Mouse (Mus musculus): ENCODE measurements around the gene Rnf44. TPM values are rescaled to one million over a fixed set of nuclear protein-coding genes. Genes with fewer than 3 reads are reported as not detected.

Rnf44 gene
- polyA plus RNA-seq, 1 experiment from 2014 or later: 115 TPM

GRCm38 (mm10) chr13:54702507-54702906, 8.8 kb upstream of the Rnf44 start:
- peaks cover 12% of the 10 kb centered on the region for H3K27me3 ChIP-seq
- no peak for DNase-seq (ENCODE audit: low read depth, low spot score)
- in situ Hi-C loops (cut with MboI; ENCODE audit: low pct_unique_long_range_greater_than_20kb): no loop called here
- ATAC-seq: no peak
- CTCF ChIA-PET: no interaction called here
- no peak for TF ChIP-seq CTCF (IDR thresholded peaks at IDR 0.05)
- POLR2A ChIA-PET: no interaction called here

GRCm38 (mm10) chr13:54701243-54701642, 7.5 kb upstream of the Rnf44 start, which contains the start of gene Cdhr2:
TSS of gene Cdhr2 (plus strand) at chr13:54701461.
- TF ChIP-seq CTCF (IDR thresholded peaks at IDR 0.05): no peak
- ChIA-PET CTCF (interaction anchor here (1.1 kb wide), 1 partner anchor 16 kb away, joined by 3 read pairs; no protein-coding TSS in a partner anchor), POLR2A (no interaction called here)
- ATAC-seq (peak; percentile 42), DNase-seq (ENCODE audit: low read depth, low spot score) (no peak)
- in situ Hi-C loops (cut with MboI; ENCODE audit: low pct_unique_long_range_greater_than_20kb): no loop called here
- H3K27me3 ChIP-seq: peaks cover 11% of the 10 kb centered on the region

- TF ChIP-seq CTCF (IDR thresholded peaks at IDR 0.05): no peak
- DNase-seq (ENCODE audit: low read depth, low spot score) (no peak), ATAC-seq (no peak)
- in situ Hi-C loops (cut with MboI; ENCODE audit: low pct_unique_long_range_greater_than_20kb): no loop called here
- CTCF ChIA-PET: no interaction called here
- H3K27me3 ChIP-seq: no peaks in the 10 kb centered on the region
- POLR2A ChIA-PET: no interaction called here
Measured at GRCm38 (mm10) chr13:54695479-54696230, 1.9 kb upstream of the Rnf44 start.

- peak; percentile 41 for ATAC-seq
- no peak for DNase-seq (ENCODE audit: low read depth, low spot score)
- no peaks in the 10 kb centered on the region for H3K27me3 ChIP-seq
- no peak for TF ChIP-seq CTCF (IDR thresholded peaks at IDR 0.05)
- POLR2A ChIA-PET: no interaction called here
- in situ Hi-C loops (cut with MboI; ENCODE audit: low pct_unique_long_range_greater_than_20kb): no loop called here
- CTCF ChIA-PET: no interaction called here
Measured at GRCm38 (mm10) chr13:54694348-54695060, 797 bp upstream of the Rnf44 start.

GRCm38 (mm10) chr13:54692711-54693557, 773 bp downstream of the Rnf44 start:
- POLR2A ChIA-PET: interaction anchor here (0.6 kb wide), 1 partner anchor 497 kb away, joined by 3 read pairs; no protein-coding TSS in a partner anchor

GRCm38 (mm10) chr13:54691737-54692136, 2.0 kb downstream of the Rnf44 start:
- ChIA-PET POLR2A (no interaction called here), CTCF (no interaction called here)
- DNase-seq (ENCODE audit: low read depth, low spot score) (no peak), ATAC-seq (no peak)
- in situ Hi-C loops (cut with MboI; ENCODE audit: low pct_unique_long_range_greater_than_20kb): no loop called here
- H3K27me3 ChIP-seq: no peaks in the 10 kb centered on the region
- TF ChIP-seq CTCF (IDR thresholded peaks at IDR 0.05): no peak

More at GRCm38 (mm10) chr13:54692711-54693557, 773 bp downstream of the Rnf44 start:
- DNase-seq (ENCODE audit: low read depth, low spot score): no peak
- H3K27me3 ChIP-seq: no peaks in the 10 kb centered on the region
- in situ Hi-C loops (cut with MboI; ENCODE audit: low pct_unique_long_range_greater_than_20kb): no loop called here
- TF ChIP-seq CTCF (IDR thresholded peaks at IDR 0.05): no peak
- CTCF ChIA-PET: no interaction called here
- no peak for ATAC-seq

GRCm38 (mm10) chr13:54690151-54690740, 3.5 kb downstream of the Rnf44 start:
- TF ChIP-seq CTCF (IDR thresholded peaks at IDR 0.05): no peak
- in situ Hi-C loops (cut with MboI; ENCODE audit: low pct_unique_long_range_greater_than_20kb): no loop called here
- no peak for DNase-seq (ENCODE audit: low read depth, low spot score)
- CTCF ChIA-PET: no interaction called here
- POLR2A ChIA-PET: no interaction called here
- no peak for ATAC-seq
- H3K27me3 ChIP-seq: no peaks in the 10 kb centered on the region

- in situ Hi-C loops (cut with MboI; ENCODE audit: low pct_unique_long_range_greater_than_20kb): loop anchor here (10.0 kb wide), 1 partner anchor 113 kb away; the partner anchor contains the start of gene Arl10
- CTCF ChIA-PET: no interaction called here
- peak; percentile 84 for DNase-seq (ENCODE audit: low read depth, low spot score)
- peak; percentile 86 for ATAC-seq
- TF ChIP-seq CTCF (IDR thresholded peaks at IDR 0.05): no peak
- POLR2A ChIA-PET: interaction anchor here (0.7 to 1.1 kb wide), 3 partner anchors 21 to 79 kb away, joined by 3 read pairs; partner anchors contain the start of gene Faf2
- no peaks in the 10 kb centered on the region for H3K27me3 ChIP-seq
Measured at GRCm38 (mm10) chr13:54687575-54688424, 5.9 kb downstream of the Rnf44 start.

GRCm38 (mm10) chr13:54687096-54687495, 6.6 kb downstream of the Rnf44 start:
- no peaks in the 10 kb centered on the region for H3K27me3 ChIP-seq
- in situ Hi-C loops (cut with MboI; ENCODE audit: low pct_unique_long_range_greater_than_20kb): loop anchor here (10.0 kb wide), 1 partner anchor 112 kb away; the partner anchor contains the start of gene Arl10
- DNase-seq (ENCODE audit: low read depth, low spot score): no peak
- TF ChIP-seq CTCF (IDR thresholded peaks at IDR 0.05): no peak
- ChIA-PET POLR2A (interaction anchor here (1.0 to 1.1 kb wide), 2 partner anchors 65 to 79 kb away, joined by 3 read pairs; partner anchors contain the start of gene Faf2), CTCF (interaction anchor here (1.2 kb wide), 1 partner anchor 125 kb away, joined by 3 read pairs; no protein-coding TSS in a partner anchor)
- peak; percentile 57 for ATAC-seq

Measured in Patski (cell line).